Mouse (Mus musculus) liver, embryonic 15.5 days (tissue): Measurements from ENCODE around the gene Mgat5. TPM values are rescaled to one million over a fixed set of nuclear protein-coding genes. Genes with fewer than 3 reads are reported as not detected.

Experiments used
- ATAC-seq: fragments of 200-750 bp; cut with Nextera tagmentation; 2 replicates; pipeline ENCODE4 v1.8.0; 2017; ENCODE audit warnings: moderate number of reproducible peaks, mild to moderate bottlenecking, moderate library complexity; ENCODE audit not compliant: insufficient read depth
- H3K27ac ChIP-seq: fragments of 300-500 bp; sonication (generic); replicated peaks from 2 replicates; pipeline ENCODE4 v1.5.1; 2015; ENCODE audit warnings: mild to moderate bottlenecking, inconsistent platforms
- H3K27me3 ChIP-seq: fragments of 300-500 bp; sonication (generic); 2 replicates; pipeline ENCODE4 v1.6.1; 2015; ENCODE audit warnings: mild to moderate bottlenecking, inconsistent platforms
- H3K36me3 ChIP-seq: fragments of 300-500 bp; sonication (generic); replicated peaks from 2 replicates; pipeline ENCODE4 v1.6.1; 2015; ENCODE audit warnings: moderate library complexity, mild to moderate bottlenecking, inconsistent platforms
- H3K4me1 ChIP-seq: fragments of 300-500 bp; sonication (generic); replicated peaks from 2 replicates; pipeline ENCODE4 v1.6.1; 2015; ENCODE audit warnings: inconsistent platforms
- H3K4me2 ChIP-seq: fragments of 300-500 bp; sonication (generic); 2 replicates; pipeline ENCODE4 v1.6.1; 2015; ENCODE audit warnings: moderate library complexity, mild to moderate bottlenecking, inconsistent platforms
- H3K4me3 ChIP-seq: fragments of 300-500 bp; sonication (generic); replicated peaks from 2 replicates; pipeline ENCODE4 v1.5.1; 2015; ENCODE audit warnings: mild to moderate bottlenecking, inconsistent platforms
- H3K9ac ChIP-seq: fragments of 300-500 bp; sonication (generic); 2 replicates; pipeline ENCODE4 v1.6.1; 2015; ENCODE audit warnings: moderate library complexity, mild to moderate bottlenecking, inconsistent platforms
- H3K9me3 ChIP-seq: fragments of 300-500 bp; sonication (generic); replicated peaks from 2 replicates; pipeline ENCODE4 v1.6.1; 2016; ENCODE audit warnings: inconsistent platforms
- WGBS: fragments of 180-500 bp; shearing (Covaris S2); methylation state at CpG from one replicate; pipeline ENCODE4 v1.1.7; 2015; ENCODE audit warnings: mixed read lengths; ENCODE audit not compliant: insufficient replicate concordance; 5-methylcytosine and 5-hydroxymethylcytosine counted together
- polyA plus RNA-seq: library from polyadenylated mRNA; unstranded; fragments of >200 nt; fragmentation: Nextera tagmentation; extraction: Ambion mirVana; gene quantifications from 2 replicates; pipeline ENCODE4 v1.2.1, GENCODE M21; 2015

Mgat5 gene
- polyA plus RNA-seq, 1 experiment from 2014 or later = 0.68 TPM

DNA sequence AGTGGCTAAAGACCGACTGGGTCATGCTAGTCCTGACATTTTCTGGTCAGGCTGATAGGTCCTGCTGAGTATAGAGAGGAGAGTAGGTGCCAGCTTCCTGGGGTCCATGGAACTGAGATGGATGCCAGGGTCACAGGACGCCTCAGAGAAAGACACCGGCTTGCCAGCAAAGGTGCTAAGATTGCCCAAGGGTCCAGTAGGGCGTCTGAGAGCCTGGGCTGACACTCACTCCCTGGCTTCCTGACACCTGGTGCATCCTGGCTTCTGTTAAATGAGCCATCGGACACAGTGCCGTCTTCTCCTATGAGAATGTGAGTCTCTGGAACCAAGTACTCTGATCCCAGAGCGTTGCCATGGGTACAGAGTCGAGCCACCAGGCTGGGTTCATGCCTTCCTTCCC, 304.1 kb downstream of the Mgat5 start:
- H3K9ac ChIP-seq = no peak overlapping the region
- no peaks in the 10 kb centered on the region for H3K4me1 ChIP-seq
- no peak overlapping the region for H3K4me3 ChIP-seq
- no peak for ATAC-seq
- no peak overlapping the region for H3K27ac ChIP-seq
- no peak overlapping the region for H3K4me2 ChIP-seq
- no peaks in the 10 kb centered on the region for H3K36me3 ChIP-seq
- H3K9me3 ChIP-seq = no peaks in the 10 kb centered on the region
- 61% methylated on average over 8 of the region's 8 CpGs for WGBS
- no peaks in the 10 kb centered on the region for H3K27me3 ChIP-seq

DNA sequence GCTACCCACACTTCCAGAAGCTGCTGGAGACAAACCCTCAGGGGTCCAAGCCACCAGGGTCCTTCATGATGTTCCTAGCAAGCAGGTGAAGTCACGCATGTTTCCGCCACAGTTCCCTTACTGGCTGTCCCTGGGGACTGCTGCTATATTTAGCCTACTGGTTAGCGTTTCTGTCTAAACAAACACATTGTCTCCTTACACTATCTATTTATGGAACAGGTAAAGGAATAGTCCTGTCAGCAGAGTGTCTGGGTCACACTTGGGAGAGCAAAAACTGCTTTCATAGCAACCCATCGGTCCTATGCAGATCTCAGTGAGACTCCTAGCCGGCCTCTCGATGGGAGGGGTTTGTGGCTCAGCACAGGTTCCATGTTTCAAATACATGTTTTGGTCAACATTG, 306.5 kb downstream of the Mgat5 start:
- H3K4me2 ChIP-seq = no peak overlapping the region
- no peaks in the 10 kb centered on the region for H3K27me3 ChIP-seq
- WGBS = 82% methylated on average over 6 of the region's 6 CpGs
- H3K36me3 ChIP-seq = no peaks in the 10 kb centered on the region
- H3K4me3 ChIP-seq = no peak overlapping the region
- no peak overlapping the region for H3K27ac ChIP-seq
- H3K9me3 ChIP-seq = no peaks in the 10 kb centered on the region
- no peak for ATAC-seq
- no peak overlapping the region for H3K9ac ChIP-seq
- H3K4me1 ChIP-seq = no peaks in the 10 kb centered on the region

DNA sequence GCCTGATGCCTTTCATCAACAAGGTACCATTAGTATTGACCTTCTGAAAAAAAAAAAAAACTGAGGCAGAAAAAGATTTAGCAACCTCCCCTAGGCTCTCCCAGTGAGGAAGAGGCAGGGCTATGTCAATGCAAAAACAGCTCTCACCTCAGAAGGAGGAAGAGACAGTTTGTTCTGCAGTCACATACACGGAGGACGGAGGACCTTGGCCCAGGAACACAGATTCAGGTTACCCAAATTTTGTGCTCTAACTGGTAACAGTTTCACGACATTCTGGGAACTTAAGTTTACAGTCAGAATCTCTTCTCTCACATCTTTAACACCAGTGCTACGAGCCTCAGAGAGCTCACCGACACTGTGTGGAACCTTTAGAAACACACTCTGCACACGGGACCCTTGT, 307.9 kb downstream of the Mgat5 start:
- no peak overlapping the region for H3K9ac ChIP-seq
- no peaks in the 10 kb centered on the region for H3K4me1 ChIP-seq
- no peaks in the 10 kb centered on the region for H3K27me3 ChIP-seq
- no peaks in the 10 kb centered on the region for H3K9me3 ChIP-seq
- no peaks in the 10 kb centered on the region for H3K36me3 ChIP-seq
- WGBS = 38% methylated on average over 6 of the region's 6 CpGs
- H3K4me2 ChIP-seq = no peak overlapping the region
- no peak for ATAC-seq
- H3K27ac ChIP-seq = no peak overlapping the region
- no peak overlapping the region for H3K4me3 ChIP-seq

DNA sequence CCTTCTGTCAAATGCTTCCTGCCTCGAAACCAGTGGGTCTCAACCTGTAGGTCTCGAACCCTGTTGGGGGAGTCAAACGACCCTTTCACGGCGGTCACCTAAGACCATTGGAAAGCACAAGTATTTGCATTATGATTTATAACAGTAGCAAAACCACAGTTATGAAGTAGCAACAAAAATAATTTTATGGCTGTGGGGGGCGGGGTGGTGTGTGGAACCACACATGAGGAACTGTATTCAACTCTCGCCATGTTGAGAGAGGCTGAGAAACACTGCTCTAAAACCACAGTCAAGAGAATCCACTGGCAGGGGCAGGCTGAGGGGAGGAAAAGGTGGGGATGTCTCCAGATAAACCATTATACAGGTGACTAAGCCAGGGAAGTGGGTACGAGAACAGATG, 308.3 kb downstream of the Mgat5 start:
- no peaks in the 10 kb centered on the region for H3K9me3 ChIP-seq
- no peak for ATAC-seq

DNA sequence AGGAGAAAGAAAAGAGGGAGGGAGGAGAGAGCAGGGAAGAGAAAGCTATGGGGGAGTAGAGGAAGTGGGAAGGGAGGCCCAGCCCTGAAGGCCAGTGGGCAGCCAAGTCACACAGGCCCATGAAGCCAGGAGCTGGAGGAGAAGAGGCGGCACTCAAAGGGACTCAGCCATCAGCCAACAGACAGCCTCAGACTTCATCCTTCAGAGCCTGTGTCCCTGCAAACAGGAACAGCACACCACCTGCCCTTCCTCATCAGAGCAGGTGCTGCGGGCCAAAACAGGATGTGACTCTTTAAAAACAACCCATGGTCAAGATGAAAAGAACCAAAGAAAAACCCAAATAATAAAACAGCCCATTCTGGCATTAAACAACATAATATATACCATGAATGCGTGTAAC, 308.8 kb downstream of the Mgat5 start:
- H3K4me1 ChIP-seq = no peaks in the 10 kb centered on the region
- WGBS = 59% methylated on average over 3 of the region's 3 CpGs
- H3K27me3 ChIP-seq = no peaks in the 10 kb centered on the region
- H3K27ac ChIP-seq = no peak overlapping the region
- H3K4me2 ChIP-seq = no peak overlapping the region
- no peaks in the 10 kb centered on the region for H3K9me3 ChIP-seq
- no peak overlapping the region for H3K4me3 ChIP-seq
- no peak overlapping the region for H3K9ac ChIP-seq
- no peaks in the 10 kb centered on the region for H3K36me3 ChIP-seq
- ATAC-seq = no peak

More for the DNA sequence above, 308.3 kb downstream of the Mgat5 start:
- no peak overlapping the region for H3K27ac ChIP-seq
- H3K36me3 ChIP-seq = no peaks in the 10 kb centered on the region
- WGBS = 53% methylated on average over 8 of the region's 8 CpGs
- no peak overlapping the region for H3K4me3 ChIP-seq
- H3K27me3 ChIP-seq = no peaks in the 10 kb centered on the region
- H3K9ac ChIP-seq = no peak overlapping the region
- H3K4me1 ChIP-seq = no peaks in the 10 kb centered on the region
- no peak overlapping the region for H3K4me2 ChIP-seq

DNA sequence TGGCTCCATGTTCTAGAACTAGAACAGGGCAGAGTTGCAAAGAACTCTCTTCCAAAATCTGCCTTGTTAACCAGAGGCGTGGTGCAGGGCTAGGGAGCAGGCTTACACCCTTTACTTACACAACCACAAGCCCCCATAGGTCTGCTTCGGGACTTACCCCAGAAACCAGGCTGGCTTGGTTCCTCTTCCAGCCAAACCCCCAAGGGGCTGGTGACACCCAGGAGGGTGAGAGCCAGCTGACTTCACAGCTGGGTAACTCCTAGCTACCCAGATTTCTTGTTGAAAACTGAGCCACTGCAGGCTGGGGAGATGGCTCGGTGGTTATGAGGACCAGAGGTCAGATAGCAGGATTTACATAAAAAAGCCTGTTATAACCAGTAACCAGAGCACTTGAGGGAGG, 309.7 kb downstream of the Mgat5 start:
- Histone ChIP-seq H3K27ac (no peak overlapping the region), H3K4me3 (no peak overlapping the region), H3K36me3 (no peaks in the 10 kb centered on the region), H3K4me1 (no peaks in the 10 kb centered on the region), H3K4me2 (no peak overlapping the region), H3K9ac (no peak overlapping the region), H3K27me3 (no peaks in the 10 kb centered on the region), H3K9me3 (no peaks in the 10 kb centered on the region)
- 37% methylated on average over 3 of the region's 3 CpGs for WGBS
- ATAC-seq = no peak

DNA sequence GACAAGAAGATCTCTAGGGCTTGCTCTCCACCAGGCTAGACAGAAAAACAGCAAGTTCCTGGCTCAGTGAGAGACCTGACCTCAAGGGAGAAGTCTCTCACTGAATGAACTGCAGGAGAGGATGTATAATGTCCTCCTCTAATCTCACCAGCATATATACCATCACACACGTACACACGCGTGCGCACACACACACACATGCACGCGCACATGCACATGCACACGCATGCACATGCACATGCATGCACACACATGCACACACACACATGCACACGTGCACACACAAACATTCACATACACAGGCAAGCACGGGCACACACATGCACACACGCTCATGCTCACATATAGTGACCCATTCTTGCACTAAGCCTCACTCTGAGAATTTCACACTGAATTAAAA, 310.1 kb downstream of the Mgat5 start:
- Histone ChIP-seq H3K27ac (no peak overlapping the region), H3K4me2 (no peak overlapping the region), H3K9ac (no peak overlapping the region), H3K9me3 (no peaks in the 10 kb centered on the region), H3K4me1 (no peaks in the 10 kb centered on the region), H3K27me3 (no peaks in the 10 kb centered on the region), H3K4me3 (no peak overlapping the region), H3K36me3 (no peaks in the 10 kb centered on the region)
- WGBS = 86% methylated on average over 10 of the region's 10 CpGs
- ATAC-seq = no peak

DNA sequence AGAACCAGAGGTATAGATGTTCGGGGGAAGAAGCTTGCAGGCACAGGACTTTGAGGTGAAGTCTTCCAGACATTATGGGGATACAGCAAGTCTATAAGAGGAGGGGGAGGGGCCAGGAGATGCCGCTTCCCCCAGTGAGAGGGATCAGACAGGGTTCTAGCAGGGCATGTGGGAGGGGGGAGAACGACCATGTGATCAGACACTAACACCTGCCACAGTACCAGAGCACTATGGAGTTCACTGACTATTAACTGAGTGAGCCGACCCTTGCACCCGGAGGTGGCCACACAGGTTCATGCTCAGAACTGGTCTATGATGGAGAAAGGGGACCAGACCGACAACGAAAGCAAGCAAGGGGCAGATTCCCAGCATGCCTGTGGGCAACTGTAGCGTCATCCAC, 318.5 kb downstream of the Mgat5 start:
- Histone ChIP-seq H3K4me2 (no peak overlapping the region), H3K9ac (no peak overlapping the region), H3K27ac (no peak overlapping the region), H3K27me3 (no peaks in the 10 kb centered on the region), H3K36me3 (no peaks in the 10 kb centered on the region), H3K4me3 (no peak overlapping the region), H3K4me1 (no peaks in the 10 kb centered on the region), H3K9me3 (no peaks in the 10 kb centered on the region)
- ATAC-seq = no peak
- WGBS = 66% methylated on average over 8 of the region's 8 CpGs

DNA sequence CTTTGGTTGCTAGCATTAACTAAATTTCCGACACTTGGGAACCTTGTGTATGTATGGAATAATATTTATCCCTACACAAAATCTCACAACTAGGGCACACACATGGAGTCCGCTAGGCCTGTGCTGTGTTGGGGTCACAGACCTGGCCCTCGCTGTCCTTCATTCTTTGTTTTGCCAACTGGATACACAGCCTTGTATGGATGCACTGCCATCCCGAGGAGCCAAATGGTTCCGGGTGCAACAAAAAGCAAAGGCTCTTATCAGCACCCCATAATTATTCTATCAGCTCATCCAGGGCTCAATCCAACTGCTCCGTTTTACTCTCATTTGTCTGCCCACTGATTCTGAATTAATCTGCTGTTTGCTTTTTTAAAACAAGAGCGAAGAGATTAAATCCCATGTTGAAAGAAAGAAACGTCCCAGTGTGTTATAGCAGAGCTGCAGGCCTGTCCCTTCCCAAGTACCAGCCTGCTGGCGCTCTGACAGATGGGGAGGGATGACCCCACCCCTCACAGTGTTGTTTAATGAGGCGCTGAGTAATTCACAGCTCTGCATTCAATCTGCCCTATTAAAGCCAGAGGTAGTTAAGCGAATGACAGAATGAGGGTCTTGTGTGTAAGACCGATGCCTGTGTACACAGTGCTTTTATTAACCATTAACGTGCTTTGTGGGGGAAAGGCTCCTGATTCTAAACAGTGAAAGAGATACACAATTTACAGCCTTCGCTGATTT, 326.2 kb downstream of the Mgat5 start:
- Histone ChIP-seq H3K36me3 (no peaks in the 10 kb centered on the region), H3K27ac (no peak overlapping the region), H3K4me2 (no peak overlapping the region), H3K9ac (no peak overlapping the region), H3K27me3 (no peaks in the 10 kb centered on the region), H3K4me1 (0 out of 2 replicates have a peak, but pooled peaks cover 3% of the 10 kb centered on the region), H3K4me3 (no peak overlapping the region), H3K9me3 (no peaks in the 10 kb centered on the region)
- 55% methylated on average over 14 of the region's 14 CpGs for WGBS
- no peak for ATAC-seq

DNA sequence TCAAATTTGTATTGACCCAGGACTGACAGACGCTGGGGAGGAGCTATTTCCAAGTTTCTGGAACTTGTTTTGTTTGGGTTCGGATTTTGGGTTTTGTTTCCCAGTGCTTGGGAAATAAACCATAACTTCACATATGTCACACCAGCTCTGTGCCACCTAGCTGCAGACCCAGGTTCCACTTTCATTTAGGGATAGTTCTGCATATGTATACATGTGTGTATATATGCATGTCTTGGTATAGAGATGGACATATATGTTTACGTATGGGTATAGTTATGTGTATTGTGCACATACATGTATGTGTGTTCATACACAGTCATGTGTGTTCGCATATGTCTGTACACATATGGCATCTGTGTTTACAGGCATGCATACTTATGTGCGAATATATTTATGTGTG, 326.9 kb downstream of the Mgat5 start:
- ATAC-seq = no peak
- H3K4me1 ChIP-seq = 0 out of 2 replicates have a peak, but pooled peaks cover 3% of the 10 kb centered on the region
- H3K36me3 ChIP-seq = no peaks in the 10 kb centered on the region
- no peaks in the 10 kb centered on the region for H3K9me3 ChIP-seq
- H3K9ac ChIP-seq = no peak overlapping the region
- H3K4me3 ChIP-seq = no peak overlapping the region
- no peak overlapping the region for H3K4me2 ChIP-seq
- H3K27ac ChIP-seq = no peak overlapping the region
- H3K27me3 ChIP-seq = no peaks in the 10 kb centered on the region
- 53% methylated on average over 5 of the region's 5 CpGs for WGBS

DNA sequence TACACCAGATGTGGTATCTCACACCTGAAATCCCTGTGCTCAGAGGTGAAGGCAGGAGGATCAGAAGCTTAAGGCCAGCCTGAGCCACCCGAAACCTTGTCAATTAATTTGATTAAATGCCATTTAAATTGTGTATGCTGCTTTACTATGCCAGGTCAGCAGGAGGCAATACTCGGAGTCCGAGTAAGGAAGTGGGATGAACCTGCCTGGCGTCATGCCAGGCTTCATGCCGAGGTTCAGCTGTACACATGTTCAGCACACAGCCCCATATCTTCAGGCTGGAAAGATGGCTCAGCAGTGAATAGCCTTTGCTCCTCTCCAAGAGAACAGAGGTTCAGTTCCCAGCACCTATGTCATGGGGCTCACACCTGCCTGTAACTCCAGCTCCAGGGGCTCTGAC, 331.6 kb downstream of the Mgat5 start:
- no peak for ATAC-seq
- H3K4me3 ChIP-seq = no peak overlapping the region
- 49% methylated on average over 5 of the region's 5 CpGs for WGBS

More for the DNA sequence above, 331.6 kb downstream of the Mgat5 start:
- Histone ChIP-seq H3K4me2 (no peak overlapping the region), H3K27me3 (no peaks in the 10 kb centered on the region), H3K9ac (no peak overlapping the region), H3K9me3 (no peaks in the 10 kb centered on the region), H3K36me3 (no peaks in the 10 kb centered on the region), H3K27ac (no peak overlapping the region), H3K4me1 (no peaks in the 10 kb centered on the region)
